Mouse (Mus musculus): Measurements from ENCODE around the gene Ndufa1. TPM values are rescaled to one million over a fixed set of nuclear protein-coding genes. Genes with fewer than 3 reads are reported as not detected.
"Not testable (repeated sequence)": the region's sequence is repeated elsewhere in the genome, so short reads cannot be mapped to it uniquely, and the experiment has no call there.

The Ndufa1 gene
- polyA plus RNA-seq, 2 experiments = 271 to 487 TPM

DNA sequence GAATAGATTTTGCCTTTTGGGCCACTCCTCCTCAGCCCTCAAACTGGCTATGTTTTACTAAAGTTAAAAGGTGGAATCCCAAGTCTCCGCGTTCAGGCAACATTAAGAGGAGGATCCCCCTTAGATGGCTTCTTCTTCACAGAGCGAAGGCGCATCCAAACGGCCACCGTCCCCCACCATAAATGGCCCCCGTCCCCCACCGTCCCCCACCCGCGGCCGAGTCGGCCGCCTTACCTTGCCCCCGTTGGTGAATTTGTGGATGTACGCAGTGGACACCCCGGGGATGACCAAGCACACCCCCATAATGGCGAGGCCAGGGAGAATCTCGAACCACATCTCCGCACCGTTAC lies 233 bp downstream of the Ndufa1 start:
- no peaks in the 10 kb centered on the region for H3K27me3 ChIP-seq (ENCODE audit: control insufficient read depth, insufficient read depth, low read length)
- ATAC-seq (ENCODE audit: low FRiP score, low read depth) (peak; percentile 38; the same call in 1 of the 2 replicates), DNase-seq (ENCODE audit: low spot score) (no peak)
- peak overlapping the region; percentile 51 for H3K4me2 ChIP-seq (replicated peaks; ENCODE audit: low read depth, low read length, severe bottlenecking)
- no peak overlapping the region for H3K27ac ChIP-seq (replicated peaks; ENCODE audit: low read depth, low read length)
- 35% methylated on average over 17 of the region's 20 CpGs for whole genome bisulfite sequencing
- peak overlapping the region; percentile 50 for H3K4me3 ChIP-seq (replicated peaks; ENCODE audit: low read length)
- H3K9ac ChIP-seq (ENCODE audit: low read depth, low read length, severe bottlenecking) = peak overlapping the region; percentile 58
- no peaks in the 10 kb centered on the region; the same call in 1 of the 2 replicates for H3K36me3 ChIP-seq (ENCODE audit: control insufficient read depth, insufficient read depth, low read length)
- TF ChIP-seq POLR2A (IDR thresholded peaks at IDR 0.05; ENCODE audit: borderline replicate concordance, extremely low read depth, insufficient read depth, insufficient read length) = no peak
- no peaks in the 10 kb centered on the region for H3K4me1 ChIP-seq (ENCODE audit: control insufficient read depth, insufficient read depth, low read length)
- H3K9me3 ChIP-seq (ENCODE audit: control insufficient read depth, low read length) = no peaks in the 10 kb centered on the region

DNA sequence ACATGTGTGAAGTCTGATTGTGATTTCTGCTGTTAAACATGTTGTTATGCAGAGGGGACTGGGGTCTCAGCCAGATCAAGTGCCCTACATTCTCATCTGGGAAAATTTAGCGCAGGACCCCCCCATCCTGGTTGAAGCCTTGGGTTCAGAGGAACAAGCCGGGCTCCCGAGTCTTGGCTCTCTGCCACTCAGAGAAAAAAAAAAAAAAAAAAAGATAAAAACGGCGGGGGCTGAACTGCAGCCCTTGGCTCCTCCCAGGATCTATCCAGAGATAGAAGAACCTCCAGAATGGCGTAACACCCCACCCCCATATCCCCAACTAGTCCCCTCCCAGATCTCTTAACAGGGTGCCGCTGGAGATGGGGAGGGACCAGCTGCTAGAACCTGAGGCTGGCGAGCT lies 6.6 kb downstream of the Ndufa1 start:
- not testable (repeated sequence) for H3K4me2 ChIP-seq (replicated peaks; ENCODE audit: low read depth, low read length, severe bottlenecking); H3K9ac ChIP-seq (ENCODE audit: low read depth, low read length, severe bottlenecking); H3K4me1 ChIP-seq (ENCODE audit: control insufficient read depth, insufficient read depth, low read length); H3K9me3 ChIP-seq (ENCODE audit: control insufficient read depth, low read length); DNase-seq (ENCODE audit: low spot score); ATAC-seq (ENCODE audit: low FRiP score, low read depth); H3K27ac ChIP-seq (replicated peaks; ENCODE audit: low read depth, low read length); H3K4me3 ChIP-seq (replicated peaks; ENCODE audit: low read length); H3K27me3 ChIP-seq (ENCODE audit: control insufficient read depth, insufficient read depth, low read length); H3K36me3 ChIP-seq (ENCODE audit: control insufficient read depth, insufficient read depth, low read length)
- WGBS = 75% methylated on average over 8 of the region's 8 CpGs

DNA sequence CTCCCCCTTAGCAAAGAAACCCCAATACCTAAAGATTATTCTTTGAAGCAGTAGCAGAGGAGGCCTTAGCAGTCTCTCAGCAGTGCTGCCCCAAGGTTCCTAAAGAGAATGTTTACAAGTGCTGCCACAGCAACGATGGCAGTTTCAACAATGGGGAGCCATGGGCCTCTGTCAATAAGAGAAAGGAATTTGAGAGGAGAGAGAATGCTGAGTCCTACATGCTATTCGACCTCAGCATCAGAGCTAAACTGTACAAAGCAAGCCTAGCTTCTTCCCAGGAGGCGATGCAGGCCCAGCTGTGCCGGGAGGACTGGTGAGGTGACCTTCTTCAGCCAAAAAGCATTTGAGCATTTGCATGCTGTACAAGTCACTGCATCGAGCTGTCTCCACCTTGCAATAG lies 22.2 kb downstream of the Ndufa1 start, which contains the start of gene Akap14:
Gene Akap14, minus strand, starts transcription at position 101 of the 400 bp plus-strand sequence.
- Histone ChIP-seq H3K4me3 (replicated peaks; ENCODE audit: low read length) (no peak within 1 kb of the TSS), H3K4me2 (replicated peaks; ENCODE audit: low read depth, low read length, severe bottlenecking) (no peak within 1 kb of the TSS), H3K4me1 (ENCODE audit: control insufficient read depth, insufficient read depth, low read length) (no peaks in the 10 kb centered on the region), H3K27me3 (ENCODE audit: control insufficient read depth, insufficient read depth, low read length) (no peaks in the 10 kb centered on the region), H3K36me3 (ENCODE audit: control insufficient read depth, insufficient read depth, low read length) (no peaks in the 10 kb centered on the region), H3K9me3 (ENCODE audit: control insufficient read depth, low read length) (no peaks in the 10 kb centered on the region), H3K9ac (ENCODE audit: low read depth, low read length, severe bottlenecking) (no peak within 1 kb of the TSS), H3K27ac (replicated peaks; ENCODE audit: low read depth, low read length) (no peak within 1 kb of the TSS)
- no peak for TF ChIP-seq POLR2A (IDR thresholded peaks at IDR 0.05; ENCODE audit: borderline replicate concordance, extremely low read depth, insufficient read depth, insufficient read length)
- no peak for DNase-seq (ENCODE audit: low spot score)
- 59% methylated on average over 5 of the region's 5 CpGs for WGBS
- no peak for ATAC-seq (ENCODE audit: low FRiP score, low read depth)

DNA sequence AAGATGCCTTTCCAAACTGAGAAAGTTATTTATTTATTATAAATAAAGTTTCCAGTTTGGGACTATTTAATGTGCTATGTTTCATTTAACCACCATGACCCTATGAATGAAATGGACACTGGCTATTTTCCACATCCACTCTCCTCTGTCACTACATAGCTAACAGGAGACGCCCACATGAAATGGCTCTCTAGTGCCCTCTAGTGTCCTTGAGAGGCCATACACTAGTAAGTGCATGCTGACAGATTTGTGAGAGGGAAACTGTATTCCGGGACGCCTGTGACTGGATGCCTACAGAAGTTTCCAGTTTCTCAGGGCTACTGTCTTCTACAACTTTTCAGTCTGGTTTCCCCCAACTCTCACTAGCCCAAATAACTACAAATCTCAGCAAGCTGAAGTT lies 23.9 kb downstream of the Ndufa1 start:
- WGBS = 33% methylated on average over 3 of the region's 3 CpGs
- Histone ChIP-seq H3K27ac (replicated peaks; ENCODE audit: low read depth, low read length) (no peak overlapping the region), H3K4me3 (replicated peaks; ENCODE audit: low read length) (no peak overlapping the region), H3K36me3 (ENCODE audit: control insufficient read depth, insufficient read depth, low read length) (no peaks in the 10 kb centered on the region), H3K9ac (ENCODE audit: low read depth, low read length, severe bottlenecking) (no peak overlapping the region), H3K9me3 (ENCODE audit: control insufficient read depth, low read length) (no peaks in the 10 kb centered on the region), H3K4me2 (replicated peaks; ENCODE audit: low read depth, low read length, severe bottlenecking) (no peak overlapping the region), H3K4me1 (ENCODE audit: control insufficient read depth, insufficient read depth, low read length) (no peaks in the 10 kb centered on the region), H3K27me3 (ENCODE audit: control insufficient read depth, insufficient read depth, low read length) (no peaks in the 10 kb centered on the region)
- no peak for TF ChIP-seq POLR2A (IDR thresholded peaks at IDR 0.05; ENCODE audit: borderline replicate concordance, extremely low read depth, insufficient read depth, insufficient read length)
- DNase-seq (ENCODE audit: low spot score) = peak; percentile 16
- ATAC-seq (ENCODE audit: low FRiP score, low read depth) = no peak

DNA sequence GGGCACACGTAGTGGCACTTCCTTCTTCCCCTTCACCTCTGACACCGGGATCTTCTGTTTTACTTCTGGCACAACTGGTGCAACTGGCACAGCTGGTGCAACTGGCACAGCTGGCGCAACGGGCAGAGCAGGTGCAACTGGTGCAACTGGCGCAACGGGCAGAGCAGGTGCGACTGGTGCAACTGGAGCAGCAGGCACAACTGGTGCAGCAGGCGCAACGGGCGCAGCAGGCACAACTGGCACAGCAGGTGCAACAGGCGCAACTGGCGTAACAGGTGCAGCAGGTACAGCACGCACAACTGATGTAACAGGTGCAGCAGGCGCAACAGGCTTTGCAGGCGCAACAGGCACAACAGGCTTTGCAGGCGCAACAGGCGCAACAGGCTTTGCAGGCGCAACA lies 27.8 kb downstream of the Ndufa1 start:
- DNase-seq (ENCODE audit: low spot score) (no peak), ATAC-seq (ENCODE audit: low FRiP score, low read depth) (no peak)
- Histone ChIP-seq H3K4me3 (replicated peaks; ENCODE audit: low read length) (no peak overlapping the region), H3K27ac (replicated peaks; ENCODE audit: low read depth, low read length) (no peak overlapping the region), H3K9me3 (ENCODE audit: control insufficient read depth, low read length) (no peaks in the 10 kb centered on the region), H3K4me2 (replicated peaks; ENCODE audit: low read depth, low read length, severe bottlenecking) (no peak overlapping the region), H3K36me3 (ENCODE audit: control insufficient read depth, insufficient read depth, low read length) (no peaks in the 10 kb centered on the region), H3K4me1 (ENCODE audit: control insufficient read depth, insufficient read depth, low read length) (no peaks in the 10 kb centered on the region), H3K9ac (ENCODE audit: low read depth, low read length, severe bottlenecking) (no peak overlapping the region), H3K27me3 (ENCODE audit: control insufficient read depth, insufficient read depth, low read length) (no peaks in the 10 kb centered on the region)
- TF ChIP-seq POLR2A (IDR thresholded peaks at IDR 0.05; ENCODE audit: borderline replicate concordance, extremely low read depth, insufficient read depth, insufficient read length) = no peak
- WGBS = 75% methylated on average over 18 of the region's 18 CpGs

DNA sequence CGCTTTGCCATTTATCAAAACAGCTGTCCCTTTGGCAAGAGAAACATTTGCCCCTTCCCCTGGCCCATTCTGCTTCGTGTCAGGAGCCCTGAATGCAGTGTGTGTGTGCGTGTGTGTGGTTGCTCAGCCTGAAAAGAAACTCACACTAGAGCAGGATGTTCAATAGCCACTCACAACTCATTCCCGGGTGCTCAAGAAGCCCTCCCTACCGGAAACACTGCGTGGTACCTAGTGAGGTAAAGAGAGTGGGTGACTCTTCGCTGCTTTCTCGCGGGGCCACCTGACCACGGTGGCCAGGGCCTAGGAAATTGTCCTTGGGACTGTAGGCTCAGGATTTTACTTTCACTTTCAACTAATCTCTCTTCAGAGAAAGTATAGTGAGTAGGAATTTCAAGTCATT lies 29.8 kb downstream of the Ndufa1 start:
- 80% methylated on average over 10 of the region's 10 CpGs for WGBS
- TF ChIP-seq POLR2A (IDR thresholded peaks at IDR 0.05; ENCODE audit: borderline replicate concordance, extremely low read depth, insufficient read depth, insufficient read length) = no peak
- DNase-seq (ENCODE audit: low spot score) = no peak
- no peak overlapping the region for H3K4me2 ChIP-seq (replicated peaks; ENCODE audit: low read depth, low read length, severe bottlenecking)
- no peaks in the 10 kb centered on the region for H3K9me3 ChIP-seq (ENCODE audit: control insufficient read depth, low read length)
- no peaks in the 10 kb centered on the region for H3K27me3 ChIP-seq (ENCODE audit: control insufficient read depth, insufficient read depth, low read length)
- H3K9ac ChIP-seq (ENCODE audit: low read depth, low read length, severe bottlenecking) = no peak overlapping the region
- ATAC-seq (ENCODE audit: low FRiP score, low read depth) = no peak
- H3K27ac ChIP-seq (replicated peaks; ENCODE audit: low read depth, low read length) = no peak overlapping the region
- no peaks in the 10 kb centered on the region for H3K4me1 ChIP-seq (ENCODE audit: control insufficient read depth, insufficient read depth, low read length)
- no peak overlapping the region for H3K4me3 ChIP-seq (replicated peaks; ENCODE audit: low read length)
- H3K36me3 ChIP-seq (ENCODE audit: control insufficient read depth, insufficient read depth, low read length) = no peaks in the 10 kb centered on the region

All from limb, embryonic 14.5 days (tissue).